Mouse (Mus musculus) A20 (cell line): ENCODE data around the gene Strada.

ENCODE experiments used
- DNase-seq: peaks from one replicate; pipeline ENCODE4 v3.0.0-alpha.2; 2011; ENCODE audit warnings: low read depth, low spot score

Gene Strada

GRCm38 (mm10) chr11:106187326-106187725 lies 14.6 kb downstream of the Strada start:
- no peak for DNase-seq

- peak; percentile 88 for DNase-seq
Observed at GRCm38 (mm10) chr11:106180449-106180801, 21.5 kb downstream of the Strada start.

GRCm38 (mm10) chr11:106179711-106180448 lies 22.1 kb downstream of the Strada start:
- DNase-seq: no peak

GRCm38 (mm10) chr11:106178036-106178782 lies 23.8 kb downstream of the Strada start:
- DNase-seq: no peak

- DNase-seq: no peak
Observed at GRCm38 (mm10) chr11:106176372-106176771, 25.6 kb downstream of the Strada start.

GRCm38 (mm10) chr11:106175081-106175480 lies 26.9 kb downstream of the Strada start:
- DNase-seq: no peak

GRCm38 (mm10) chr11:106174372-106174771 lies 27.6 kb downstream of the Strada start:
- no peak for DNase-seq

GRCm38 (mm10) chr11:106173228-106173627 lies 28.7 kb downstream of the Strada start:
- DNase-seq: no peak

- DNase-seq: peak; percentile 56
Observed at GRCm38 (mm10) chr11:106170807-106171206, 31.2 kb downstream of the Strada start.

- no peak for DNase-seq
Observed at GRCm38 (mm10) chr11:106167435-106167834, 34.5 kb downstream of the Strada start.

- DNase-seq: no peak
Observed at GRCm38 (mm10) chr11:106164601-106165180, 37.3 kb downstream of the Strada start.

GRCm38 (mm10) chr11:106163546-106163945 lies 38.4 kb downstream of the Strada start:
- DNase-seq: no peak

- DNase-seq: no peak
Observed at GRCm38 (mm10) chr11:106162237-106162636, 39.7 kb downstream of the Strada start.

- DNase-seq: no peak
Observed at GRCm38 (mm10) chr11:106160841-106161721, 40.9 kb downstream of the Strada start, which contains the start of the genes Gm10840 and Limd2. Gm10840 (plus strand) TSS chr11:106160850. Limd2 (minus strand) TSS chr11:106160860.

GRCm38 (mm10) chr11:106159921-106160840 lies 41.8 kb downstream of the Strada start:
- peak; percentile 79 for DNase-seq

GRCm38 (mm10) chr11:106159216-106159920 lies 42.6 kb downstream of the Strada start:
- DNase-seq: peak; percentile 87

- DNase-seq: no peak
Observed at GRCm38 (mm10) chr11:106158930-106159215, 43.1 kb downstream of the Strada start.

- DNase-seq: peak; percentile 71
Observed at GRCm38 (mm10) chr11:106158081-106158929, 43.7 kb downstream of the Strada start.

GRCm38 (mm10) chr11:106157154-106157553 lies 44.8 kb downstream of the Strada start:
- no peak for DNase-seq
